Mouse (Mus musculus): ENCODE data around the gene Mllt3.

The Mllt3 gene

GRCm38 (mm10) chr4:87761075-87761474 is 272.1 kb downstream of the Mllt3 start:
- no peak for DNase-seq

GRCm38 (mm10) chr4:87760297-87760696 is 272.9 kb downstream of the Mllt3 start:
- no peak for DNase-seq

DNA sequence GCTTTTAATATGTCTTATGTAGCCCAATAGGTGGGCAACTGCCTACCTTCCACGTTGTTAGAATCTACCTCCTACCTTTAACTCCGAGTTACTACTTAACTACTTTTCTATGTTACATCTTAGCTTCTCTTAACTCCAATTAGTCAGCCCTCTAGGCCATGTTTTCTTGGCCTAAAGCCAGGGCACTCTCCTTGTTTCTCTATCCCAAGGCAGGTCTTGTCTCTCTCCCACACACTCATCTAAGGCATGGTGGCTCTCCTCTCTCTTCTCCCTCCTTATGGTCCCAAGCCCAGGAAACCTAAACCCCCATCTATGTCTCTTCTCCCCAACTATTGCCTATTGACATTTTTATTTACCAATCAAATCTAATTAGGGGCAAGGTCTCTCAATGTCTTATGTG is 273.5 kb downstream of the Mllt3 start:
- DNase-seq = no peak

- DNase-seq = no peak
Observed at GRCm38 (mm10) chr4:87759110-87759509, 274.1 kb downstream of the Mllt3 start.

GRCm38 (mm10) chr4:87751515-87751864 is 281.7 kb downstream of the Mllt3 start:
- no peak for DNase-seq

- no peak for DNase-seq
Observed at GRCm38 (mm10) chr4:87750856-87751514, 282.2 kb downstream of the Mllt3 start.

GRCm38 (mm10) chr4:87749532-87750234 is 283.5 kb downstream of the Mllt3 start:
- no peak for DNase-seq

- no peak for DNase-seq
Observed at GRCm38 (mm10) chr4:87745016-87745645, 288.0 kb downstream of the Mllt3 start.

DNA sequence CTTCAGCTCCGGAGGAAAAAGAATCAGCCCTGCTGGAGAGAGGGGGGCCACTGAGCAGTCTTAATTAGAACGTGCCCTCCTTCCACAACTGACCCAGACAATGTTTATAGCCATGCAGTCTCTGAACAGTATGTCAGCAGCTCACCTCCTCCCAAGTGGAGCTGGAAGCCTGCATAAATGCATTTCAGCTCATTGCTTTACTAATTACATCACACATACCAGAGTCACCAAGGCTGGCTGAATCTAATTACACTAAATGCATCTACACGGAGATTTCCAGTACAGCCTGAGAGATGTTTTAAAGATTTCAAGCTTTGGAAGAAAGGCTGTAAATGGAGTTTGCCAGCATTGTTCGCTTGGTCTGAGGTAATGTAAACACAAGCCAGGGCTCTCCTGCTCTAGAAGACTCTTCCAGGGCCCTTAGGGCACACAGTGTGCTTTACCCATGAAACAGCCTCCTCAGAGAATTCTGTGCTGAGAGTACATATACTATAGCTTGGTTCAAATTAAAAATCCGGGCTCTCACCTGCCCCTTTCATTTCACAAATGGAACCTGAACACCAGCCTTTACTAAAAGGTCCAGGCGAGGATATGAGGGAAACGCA is 293.5 kb downstream of the Mllt3 start:
- DNase-seq = no peak

DNA sequence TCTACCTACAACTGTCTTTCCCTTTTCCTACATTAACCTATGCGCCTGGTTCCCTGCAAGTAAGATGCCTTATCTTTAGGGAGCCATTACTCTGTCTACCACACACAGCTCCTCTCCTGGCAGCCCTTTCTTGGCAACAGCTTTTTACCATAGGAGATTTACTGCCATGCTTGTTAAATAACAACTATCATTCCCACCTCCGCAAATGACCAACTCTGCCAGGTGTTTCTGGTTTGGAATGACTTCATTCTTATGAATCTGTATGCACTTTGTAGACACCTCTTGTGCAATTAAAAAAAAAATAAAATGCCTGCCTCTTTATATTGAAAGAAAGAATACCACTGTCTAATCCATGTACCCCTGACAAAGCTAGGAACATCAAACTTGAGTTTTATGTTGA is 294.1 kb downstream of the Mllt3 start:
- no peak for DNase-seq

- DNase-seq = no peak
Observed at GRCm38 (mm10) chr4:87737201-87737806, 295.9 kb downstream of the Mllt3 start.

DNA sequence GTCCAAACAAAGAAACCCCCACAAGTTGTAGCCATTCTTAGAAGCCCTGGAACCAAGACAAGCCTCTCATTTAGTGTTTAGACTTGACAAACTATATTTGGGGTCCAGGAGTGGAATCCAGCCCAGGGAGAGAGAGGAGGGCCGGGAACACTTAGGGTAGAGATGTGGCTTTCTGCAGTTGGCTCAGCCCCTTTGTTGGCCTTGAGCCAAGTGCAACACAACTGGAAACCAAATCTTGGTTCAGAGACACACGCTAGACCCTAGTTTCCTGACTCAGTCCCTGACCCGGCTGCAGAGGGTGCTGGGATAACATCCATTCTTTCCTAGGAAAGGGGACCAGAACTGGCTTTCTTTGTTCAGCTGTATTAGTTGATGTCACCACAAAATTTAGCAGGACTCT is 296.4 kb downstream of the Mllt3 start:
- no peak for DNase-seq

- no peak for DNase-seq
Observed at GRCm38 (mm10) chr4:87731118-87731672, 302.0 kb downstream of the Mllt3 start.

GRCm38 (mm10) chr4:87728581-87728980 is 304.6 kb downstream of the Mllt3 start:
- DNase-seq = no peak

GRCm38 (mm10) chr4:87723448-87723847 is 309.7 kb downstream of the Mllt3 start:
- DNase-seq = no peak

Measured in spleen, adult 18-20 months (tissue).